ENCODE assay signal across 22 mouse cellular contexts in genomic region chr7:107700646-107701045, GRCm38 (mm10). TPM values are rescaled to one million over a fixed set of nuclear protein-coding genes. Genes with fewer than 3 reads are reported as not detected.
"Had no signal": no experiment of that assay in that cellular context is flagged by ENCODE, and none has a peak within 500 bp of the region (broad histone marks: within the 10 kb centered on the region; RNA-seq: fewer than 3 reads in every experiment).

No protein-coding gene starts in this region.

- H3K4me3 ChIP-seq: layer of hippocampus, adult 2 months; limb, embryonic 10.5 days; limb, embryonic 13.5 days; liver, embryonic 12.5 days; liver, embryonic 15.5 days; midbrain, embryonic 13.5 days; stomach, embryonic 15.5 days had no signal

- H3K36me3 ChIP-seq: liver, embryonic 12.5 days; liver, embryonic 15.5 days; midbrain, embryonic 13.5 days; stomach, embryonic 15.5 days had no signal

- H3K27ac ChIP-seq: kidney, postnatal 0 days; layer of hippocampus, adult 2 months; limb, embryonic 10.5 days; limb, embryonic 13.5 days; liver, embryonic 12.5 days; liver, embryonic 15.5 days; midbrain, embryonic 13.5 days; stomach, embryonic 15.5 days had no signal

- ATAC-seq: liver, embryonic 12.5 days; midbrain, embryonic 13.5 days had no signal

- H3K27me3 ChIP-seq: limb, embryonic 13.5 days; liver, embryonic 12.5 days; liver, embryonic 15.5 days; stomach, embryonic 15.5 days had no signal

- H3K9me3 ChIP-seq: limb, embryonic 10.5 days; limb, embryonic 13.5 days; liver, embryonic 12.5 days; liver, embryonic 15.5 days; midbrain, embryonic 13.5 days; stomach, embryonic 15.5 days had no signal

- H3K4me1 ChIP-seq: liver, embryonic 12.5 days; liver, embryonic 15.5 days; midbrain, embryonic 13.5 days; stomach, embryonic 15.5 days had no signal

- H3K9ac ChIP-seq: limb, embryonic 13.5 days; liver, embryonic 12.5 days; liver, embryonic 15.5 days; lung, embryonic 14.5 days; midbrain, embryonic 13.5 days; stomach, embryonic 15.5 days had no signal

- DNase-seq: kidney, adult 2 months; kidney, postnatal 25 days; layer of hippocampus, adult 9-11 months; liver; right cerebral cortex, postnatal 4 days; thymus, adult 18-20 months; thymus, postnatal 36 days had no signal

- H3K4me2 ChIP-seq: limb, embryonic 13.5 days; liver, embryonic 12.5 days; liver, embryonic 15.5 days; lung, embryonic 14.5 days; midbrain, embryonic 13.5 days; stomach, embryonic 15.5 days had no signal

RNA-seq across cellular contexts. Expression of gene Cyb5r2, which starts 57.2 kb away (rescaled TPM):
- total RNA-seq: layer of hippocampus, postnatal 25 days; left cerebral cortex, adult 18-20 months; left cerebral cortex, postnatal 25 days; midbrain, postnatal 0 days had no signal
- polyA plus RNA-seq: kidney, adult 2 months; liver, embryonic 15.5 days; neural tube, embryonic 11.5 days; urinary bladder, adult 2 months had no signal
